Mouse (Mus musculus): ENCODE results near the gene Nkiras1. TPM values are rescaled to one million over a fixed set of nuclear protein-coding genes. Genes with fewer than 3 reads are reported as not detected.

The Nkiras1 gene
- polyA plus RNA-seq (2015; fragmentation: Illumina TruSeq; extraction: RNeasy Lipid Tissue Mini Kit (QIAGEN cat#74804); ENCODE audit: insufficient read depth, low replicate concordance), result 29.0 TPM

DNA sequence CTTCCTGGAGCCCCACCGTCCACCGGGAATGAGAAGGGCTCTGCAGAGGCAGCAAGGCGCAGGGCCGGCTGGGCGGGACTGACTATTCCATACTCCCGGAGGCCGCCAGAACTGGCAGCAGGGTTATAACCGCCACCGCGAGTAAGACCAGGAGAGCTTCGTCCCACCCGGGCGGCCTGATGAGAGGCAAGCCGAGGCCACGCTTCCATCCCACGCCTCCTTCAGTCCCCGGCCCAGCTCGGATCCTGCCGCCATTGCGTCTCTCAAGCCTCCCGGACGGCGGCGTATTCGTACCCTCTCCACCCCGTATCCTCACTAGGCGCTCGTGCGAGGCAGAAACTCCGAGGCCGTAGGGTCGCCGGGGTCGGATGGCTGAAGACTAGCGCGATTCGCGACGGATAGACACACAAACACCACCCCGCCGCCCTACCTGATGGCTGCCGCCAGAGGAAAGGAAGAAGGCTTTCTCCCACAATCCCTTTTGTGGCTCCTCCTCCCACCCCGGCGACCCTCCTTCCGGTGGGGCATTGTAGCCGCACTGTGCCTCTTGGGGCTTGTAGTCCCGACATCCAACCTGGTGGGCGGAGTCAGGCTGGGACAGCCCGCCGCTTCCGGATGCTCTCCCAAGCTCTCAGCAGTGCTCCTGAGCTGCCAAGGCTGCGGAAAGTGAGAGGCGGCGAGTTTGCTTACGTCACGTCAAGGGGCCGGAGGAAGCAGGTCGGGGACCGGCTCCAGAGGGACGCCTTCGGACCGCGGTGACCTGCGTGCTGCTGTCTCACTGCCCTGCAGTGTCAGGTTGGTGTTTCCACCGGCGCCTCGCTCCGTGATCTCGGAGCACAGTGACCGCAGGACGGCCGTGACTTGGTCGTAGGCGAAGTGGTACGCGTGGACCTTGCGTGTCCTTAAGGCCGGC, at the start of gene Nkiras1, which contains the start of gene Rpl15:
Nkiras1 (plus strand) TSS at position 608 of the 913 bp plus-strand sequence.
Rpl15 (minus strand) TSS at position 863 of the 913 bp plus-strand sequence.

DNA sequence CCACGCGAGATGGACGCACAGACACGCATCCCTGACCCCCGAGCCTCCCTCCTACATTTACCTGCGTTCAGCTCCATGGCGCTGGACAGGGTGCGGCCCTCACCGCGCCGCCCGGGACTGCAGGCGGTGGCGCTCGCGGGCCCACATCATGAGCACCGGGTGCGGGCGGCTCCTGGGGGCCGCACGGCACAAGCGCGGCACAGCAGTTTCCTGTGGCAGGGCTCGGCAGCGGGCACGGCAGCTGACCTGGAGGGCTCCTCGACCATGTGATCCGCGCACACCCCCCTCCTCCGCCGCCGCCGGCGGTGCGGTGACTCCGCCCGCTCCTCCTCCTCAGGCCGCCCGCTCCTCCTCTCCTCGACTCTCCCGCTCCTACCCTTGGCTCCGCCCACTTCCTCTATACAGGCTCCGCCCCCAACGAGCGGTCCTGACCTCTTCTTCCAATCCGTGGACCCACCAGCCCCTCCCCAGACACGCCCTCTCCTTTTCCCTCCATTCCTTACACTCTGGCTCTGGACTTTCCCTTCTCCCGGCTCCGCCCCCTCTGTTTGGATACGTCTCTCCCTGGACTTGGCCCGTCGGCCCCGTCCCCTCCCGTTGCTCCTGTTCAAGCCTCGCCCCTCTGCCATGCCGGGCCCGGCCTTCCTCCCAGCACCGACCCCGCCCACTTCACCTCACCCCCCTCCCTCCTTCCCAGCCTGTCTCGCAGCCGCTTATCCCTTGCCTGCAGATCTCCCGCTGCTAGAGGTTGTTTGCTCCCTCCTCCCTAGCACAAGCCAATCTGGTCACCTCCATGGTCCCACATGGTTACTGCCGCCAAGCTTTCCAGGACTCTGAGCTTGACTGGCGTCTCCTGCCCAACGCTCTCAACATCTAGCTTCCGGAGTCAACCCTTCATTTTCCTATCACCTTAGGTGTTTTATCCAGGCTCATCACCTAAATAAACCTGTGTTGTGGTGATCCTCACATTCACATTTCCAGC, 31.9 kb upstream of the Nkiras1 start, which contains the start of gene Nr1d2:
Nr1d2 (minus strand) TSS at position 378 of the 982 bp plus-strand sequence.

DNA sequence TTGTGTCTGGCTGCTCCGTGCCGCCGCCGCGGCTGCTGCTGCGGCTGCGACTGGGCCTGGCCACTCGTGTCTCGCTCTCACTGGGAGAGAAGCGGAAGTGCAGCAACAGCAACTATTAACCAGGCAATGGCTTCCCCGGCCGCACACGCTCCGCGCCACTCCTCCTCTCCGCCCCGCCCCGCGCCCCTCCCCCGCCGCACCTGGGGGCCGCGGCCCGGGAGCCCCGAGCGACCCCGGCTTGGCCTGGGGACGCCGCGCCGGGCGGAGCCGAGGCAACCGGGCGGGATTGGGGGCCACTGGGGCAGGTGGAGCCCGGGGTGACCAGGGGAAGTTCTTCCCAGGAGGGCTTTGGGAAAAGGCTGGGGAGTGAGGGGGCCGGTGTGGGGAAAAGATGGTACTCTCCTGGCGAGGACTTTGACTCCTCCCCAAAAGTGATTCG, 60.8 kb downstream of the Nkiras1 start, which contains the start of gene Ube2e1:
Ube2e1 (minus strand) TSS at position 167 of the 439 bp plus-strand sequence.

Other genes with a start within 250 kb of the Nkiras1 start
- gene Nr1d2, start 32.0 kb upstream of the Nkiras1 start, polyA plus RNA-seq (2015; fragmentation: Illumina TruSeq; extraction: RNeasy Lipid Tissue Mini Kit (QIAGEN cat#74804); ENCODE audit: insufficient read depth, low replicate concordance), result 43.9 TPM
- gene Rpl15, start 255 bp downstream of the Nkiras1 start, polyA plus RNA-seq (2015; fragmentation: Illumina TruSeq; extraction: RNeasy Lipid Tissue Mini Kit (QIAGEN cat#74804); ENCODE audit: insufficient read depth, low replicate concordance), result 1,148 TPM
- 130 TPM for gene Ube2e1, start 60.7 kb downstream of the Nkiras1 start, polyA plus RNA-seq (2015; fragmentation: Illumina TruSeq; extraction: RNeasy Lipid Tissue Mini Kit (QIAGEN cat#74804); ENCODE audit: insufficient read depth, low replicate concordance)

Measured in spleen, adult 10 weeks (tissue).